Mouse (Mus musculus) spleen, postnatal 14 days (tissue): ENCODE results near the gene Ercc2.

Source experiments
- DNase-seq, 2 experiments: peaks; one replicate each; pipeline ENCODE4 v3.0.0; 2021 to 2022; ENCODE audit warnings: low spot score in 2 of 2

Gene Ercc2

DNA sequence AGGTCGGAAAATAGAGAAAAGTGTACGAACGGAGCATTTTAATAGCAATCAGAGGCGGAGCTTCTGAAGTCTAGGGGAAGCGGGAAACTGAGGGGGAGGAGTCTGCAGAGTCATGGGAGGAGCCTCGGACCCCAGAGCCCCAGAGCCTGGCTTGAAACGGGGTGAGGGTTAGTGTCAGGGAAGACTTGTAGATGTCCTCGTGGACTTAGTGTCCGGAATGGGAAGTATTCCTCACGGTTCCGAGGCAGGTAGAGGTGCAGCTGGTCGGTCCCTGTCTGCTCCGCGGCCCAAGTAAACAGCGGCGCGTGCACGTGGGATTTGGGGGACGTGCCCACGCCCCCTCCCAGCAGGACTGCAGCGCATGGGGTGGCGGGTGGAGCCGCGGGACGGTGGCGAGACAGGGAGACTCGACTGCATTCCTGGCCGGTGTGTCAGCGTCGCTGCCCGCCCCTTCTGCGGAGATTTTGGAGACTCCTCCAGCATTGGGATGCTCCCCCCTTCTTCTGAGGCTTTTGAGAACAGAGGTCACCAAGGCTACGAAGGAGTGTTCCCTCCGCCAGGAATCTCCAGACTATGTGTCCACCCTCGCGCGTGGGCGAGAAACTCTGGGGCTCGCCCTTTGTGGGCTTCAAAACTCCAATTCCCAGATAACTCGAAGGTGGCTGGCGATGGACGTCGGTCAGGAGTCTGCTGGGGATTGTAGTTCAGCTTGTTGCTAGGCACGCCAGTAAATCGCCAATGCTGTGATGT, 21.7 kb upstream of the Ercc2 start:
- peak; percentile 52 to 55 for DNase-seq

DNA sequence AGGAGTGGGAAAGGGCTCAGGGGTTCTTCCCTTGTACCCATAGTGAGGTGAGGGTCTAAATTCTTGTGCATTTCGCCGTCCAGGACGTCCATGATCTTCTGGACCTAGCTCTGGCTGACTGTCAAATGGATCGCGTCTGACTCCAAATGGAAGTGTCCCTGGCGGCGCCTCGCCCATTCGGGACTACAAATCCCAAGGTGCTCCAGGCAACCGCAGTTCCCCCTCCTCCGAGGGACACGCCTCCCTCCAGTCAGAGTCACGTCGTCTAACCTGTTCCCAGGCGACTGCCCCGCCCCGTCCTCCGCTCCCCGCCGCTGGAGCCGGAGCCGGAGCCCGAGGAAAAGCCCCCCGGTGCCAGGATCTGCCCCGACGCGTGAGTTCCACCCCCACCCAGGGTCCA, 20.9 kb upstream of the Ercc2 start:
- DNase-seq: peak; percentile 62 to 70

DNA sequence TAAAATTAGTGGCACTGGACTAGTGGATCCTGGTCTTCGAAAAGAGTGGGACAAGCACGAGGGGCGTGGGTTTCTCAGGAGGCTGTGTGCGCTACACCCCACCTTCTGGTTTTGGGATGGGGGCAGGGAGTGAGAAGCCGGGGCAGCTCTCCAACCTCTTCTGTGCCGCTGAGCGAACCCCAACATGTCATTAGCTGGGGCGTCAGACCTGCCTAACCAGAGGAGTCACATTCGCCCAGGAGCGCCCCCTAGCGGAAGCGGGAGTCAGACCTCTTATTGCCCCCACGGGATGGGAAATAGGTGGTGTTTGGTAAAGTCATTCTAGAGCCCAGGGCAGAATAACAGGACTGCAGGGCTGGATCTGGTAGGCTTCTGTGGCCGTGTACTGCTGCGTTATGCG, 20.1 kb upstream of the Ercc2 start:
- DNase-seq: peak; percentile 68 to 84

DNA sequence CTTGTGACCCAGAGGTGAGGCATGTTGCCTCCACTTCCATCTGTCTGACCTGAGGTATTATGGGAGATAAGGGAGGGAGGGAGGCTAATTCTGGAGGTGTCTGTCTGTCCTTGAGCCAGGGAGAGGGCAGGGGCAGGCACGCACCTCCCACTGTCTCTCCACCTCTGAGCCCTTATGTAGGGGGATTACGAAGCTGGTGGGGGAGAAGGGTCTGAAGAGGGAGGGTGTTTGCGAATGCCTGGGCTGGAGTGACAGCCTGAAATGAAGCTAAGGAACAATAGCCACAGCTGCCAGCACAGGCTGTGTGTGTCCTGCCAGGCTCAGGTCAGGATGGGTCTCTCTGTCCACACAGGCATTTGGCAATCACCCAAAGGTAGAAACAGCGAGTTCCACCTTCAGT, 19.5 kb upstream of the Ercc2 start:
- DNase-seq: no peak

DNA sequence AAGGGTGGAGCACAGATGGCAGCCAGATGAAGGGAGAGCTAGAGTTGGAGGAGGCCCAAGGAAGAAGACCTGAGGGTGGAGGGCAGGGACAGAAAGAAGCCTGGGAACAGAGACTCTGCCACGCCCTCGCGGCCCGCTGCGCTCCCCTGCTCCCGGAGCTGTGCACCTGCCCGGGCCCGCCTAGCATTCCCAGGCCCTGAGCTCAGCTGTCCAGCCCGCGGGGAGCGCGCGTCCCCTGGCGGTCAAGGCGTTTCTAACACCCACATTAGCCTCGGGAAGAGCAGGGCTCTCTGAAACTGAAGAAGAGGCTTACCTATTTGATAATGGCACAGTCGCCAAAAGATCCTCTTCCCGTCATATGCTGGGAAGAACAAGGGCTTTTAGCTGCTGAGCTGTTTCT, 17.9 kb upstream of the Ercc2 start:
- peak; percentile 56 to 68 for DNase-seq

DNA sequence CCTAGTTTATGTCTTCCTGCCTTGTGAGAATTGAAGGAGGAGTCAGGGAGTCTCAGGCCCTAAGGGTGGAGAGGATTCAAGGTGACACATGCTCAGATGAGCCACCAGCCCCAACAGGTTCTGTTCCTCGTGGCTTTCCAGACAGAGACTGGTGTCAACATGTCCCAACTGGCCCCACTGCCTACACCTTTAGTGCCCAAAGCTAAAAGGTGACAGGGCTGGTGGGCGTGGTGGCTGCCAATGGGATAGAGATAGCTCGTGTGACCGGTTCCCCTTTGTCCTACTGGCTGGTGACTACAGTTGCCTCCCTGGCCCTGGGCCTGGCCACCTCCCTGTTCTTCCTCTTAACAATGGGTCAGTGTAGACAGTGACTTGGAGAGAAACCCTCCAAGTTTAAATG, 16.4 kb upstream of the Ercc2 start:
- DNase-seq: no peak

DNA sequence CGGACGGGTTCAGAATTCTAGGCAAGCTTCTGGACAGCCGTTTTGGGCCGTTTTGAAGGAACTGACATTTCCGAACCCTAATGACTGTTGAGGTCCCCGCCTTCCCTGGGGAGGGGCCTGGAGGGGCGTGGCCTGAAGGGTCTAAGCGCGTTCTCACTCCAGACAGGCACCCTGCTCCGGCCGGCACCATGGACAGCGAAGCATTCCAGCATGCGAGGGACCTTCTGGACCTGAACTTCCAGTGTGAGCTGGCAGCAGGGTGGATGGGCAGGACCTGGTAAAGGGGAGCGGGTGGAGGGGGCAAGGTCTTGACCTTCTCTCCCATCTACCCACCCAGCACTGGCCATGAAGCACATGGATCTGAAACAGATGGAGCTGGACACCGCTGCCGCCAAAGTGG, 13.4 kb upstream of the Ercc2 start:
- DNase-seq: no peak

DNA sequence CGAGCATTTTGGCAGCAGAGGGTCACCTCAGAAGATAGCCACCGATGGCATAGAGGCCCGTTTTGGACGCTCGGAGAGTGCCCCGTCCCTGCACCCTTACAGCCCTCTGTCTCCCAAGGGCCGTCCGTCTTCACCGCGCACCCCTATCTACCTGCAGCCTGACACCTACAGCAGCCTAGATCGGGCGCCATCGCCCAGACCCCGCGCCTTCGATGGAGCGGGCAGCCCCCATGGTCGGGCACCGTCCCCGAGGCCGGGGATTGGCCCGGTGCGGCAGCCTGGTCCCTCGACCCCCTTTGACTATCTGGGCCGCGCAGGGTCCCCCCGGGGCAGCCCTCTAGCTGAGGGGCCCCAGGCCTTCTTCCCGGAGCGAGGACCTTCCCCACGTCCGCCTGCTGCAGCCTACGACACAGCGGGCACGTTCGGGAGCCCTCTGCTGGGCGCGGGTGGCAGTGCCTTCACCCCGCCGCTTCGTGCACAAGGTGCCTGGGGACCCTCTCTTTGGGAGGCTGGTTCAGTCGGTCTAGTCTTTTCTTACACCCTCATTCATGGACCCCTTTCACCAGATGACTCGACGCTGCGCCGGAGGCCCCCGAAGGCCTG, 11.9 kb upstream of the Ercc2 start:
- peak; percentile 32 to 53 for DNase-seq

DNA sequence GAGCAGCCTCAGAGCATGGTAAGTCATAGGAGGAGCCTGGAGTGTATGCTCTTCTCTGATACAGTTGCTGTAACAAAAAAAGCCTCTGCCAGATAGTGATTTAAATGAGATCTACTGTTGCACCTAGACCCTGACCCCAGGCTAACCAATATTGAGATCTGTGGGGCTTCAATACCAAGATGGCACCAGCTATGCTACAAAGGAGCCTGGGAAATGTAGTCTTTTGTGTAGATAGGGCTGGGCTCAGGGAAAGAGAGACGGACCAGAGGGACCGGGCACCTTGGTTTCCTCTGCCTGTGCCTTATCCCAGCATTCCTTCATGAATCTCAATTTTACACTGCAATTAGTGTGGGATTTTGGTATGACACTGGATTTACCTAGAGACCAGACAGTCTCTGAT, 8.4 kb upstream of the Ercc2 start:
- DNase-seq: no peak

DNA sequence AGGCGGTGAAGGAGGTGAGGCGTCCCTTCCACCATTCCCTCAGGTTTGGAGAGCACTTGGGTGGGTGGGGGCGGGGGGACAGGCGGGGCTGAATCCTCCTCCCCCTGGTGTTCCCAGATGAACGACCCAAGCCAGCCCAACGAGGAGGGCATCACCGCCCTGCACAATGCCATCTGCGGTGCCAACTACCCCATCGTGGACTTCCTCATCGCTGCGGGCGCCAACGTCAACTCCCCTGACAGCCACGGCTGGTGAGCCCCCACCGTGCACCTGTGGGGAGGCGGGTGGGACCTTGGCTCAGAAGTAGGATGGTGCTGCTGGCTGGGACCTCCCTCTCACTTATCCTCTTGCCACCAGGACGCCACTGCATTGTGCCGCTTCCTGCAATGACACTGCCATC, 6.4 kb upstream of the Ercc2 start:
- DNase-seq: no peak

DNA sequence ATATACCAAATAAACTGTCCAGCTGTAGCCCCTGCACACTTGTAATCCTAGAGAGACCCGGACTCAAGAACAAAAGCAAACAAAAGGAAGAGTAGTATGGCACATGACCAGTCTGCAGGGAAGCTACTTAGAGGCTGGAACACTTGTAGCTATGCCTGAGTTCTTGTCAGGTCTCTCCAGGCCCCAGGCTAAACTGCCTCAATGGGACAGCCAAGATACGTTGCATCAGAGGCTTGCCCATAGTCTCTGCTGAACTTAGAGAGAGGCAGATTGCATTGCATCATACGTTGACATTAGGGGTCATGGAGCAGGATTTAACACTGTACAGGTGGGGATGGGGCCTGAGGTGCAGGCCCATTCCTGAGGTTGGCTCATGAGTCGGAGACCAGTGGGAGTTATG, 5.8 kb upstream of the Ercc2 start:
- no peak for DNase-seq

DNA sequence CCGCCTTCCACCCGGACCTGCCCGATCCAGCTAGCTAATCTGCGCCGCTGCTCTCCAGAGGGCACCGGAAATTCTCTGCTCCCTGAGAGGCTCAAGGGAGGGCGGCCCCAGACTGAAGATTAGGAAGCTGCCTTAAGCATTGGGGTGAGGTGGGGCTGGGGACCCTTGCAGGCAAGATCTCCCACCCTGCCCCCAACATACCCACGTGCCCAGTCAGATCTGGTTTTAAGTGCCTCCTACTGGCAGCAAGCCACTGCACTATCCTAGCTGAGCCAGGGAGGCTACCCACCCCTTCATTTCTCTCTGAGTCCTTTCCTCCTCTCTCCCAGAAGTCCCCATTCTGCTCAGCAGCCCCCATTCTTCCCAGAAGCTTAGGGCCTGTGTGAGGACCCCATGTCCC, 3.8 kb upstream of the Ercc2 start:
- DNase-seq: no peak

DNA sequence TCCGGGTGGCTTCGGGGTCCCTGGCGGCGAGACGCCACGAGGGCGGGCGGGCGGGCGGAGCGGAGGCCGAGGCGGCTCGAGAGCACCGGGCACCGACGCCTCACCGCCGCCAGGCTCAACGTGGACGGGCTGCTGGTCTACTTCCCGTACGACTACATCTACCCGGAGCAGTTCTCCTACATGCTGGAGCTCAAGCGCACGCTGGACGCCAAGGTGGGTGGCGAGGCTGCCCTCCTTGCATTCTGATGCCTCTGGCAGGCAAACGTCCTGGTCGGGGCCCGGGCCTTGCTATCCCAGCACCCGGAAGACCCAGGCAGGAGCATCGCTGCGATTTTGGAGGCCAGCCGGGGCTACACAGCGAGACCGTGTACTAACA, 344 bp downstream of the Ercc2 start:
- no peak for DNase-seq

DNA sequence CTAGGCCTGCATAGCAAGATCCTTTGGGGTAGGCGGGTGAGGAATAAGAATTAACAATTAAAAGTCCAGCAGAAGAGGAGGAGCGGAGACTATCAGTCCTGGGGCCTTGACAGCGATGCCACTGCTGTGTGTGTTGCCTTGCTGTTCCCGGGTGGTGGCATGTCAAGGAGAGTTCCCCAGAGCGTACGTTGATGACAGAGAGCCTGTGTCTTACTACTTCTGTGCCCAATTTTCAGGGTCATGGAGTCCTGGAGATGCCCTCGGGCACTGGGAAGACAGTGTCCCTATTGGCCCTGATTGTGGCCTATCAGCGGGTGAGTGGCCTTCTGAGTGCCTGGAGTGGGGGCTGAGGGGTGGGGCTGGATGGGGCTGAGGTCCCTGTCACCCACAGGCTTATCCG, 1.9 kb downstream of the Ercc2 start:
- DNase-seq: no peak

DNA sequence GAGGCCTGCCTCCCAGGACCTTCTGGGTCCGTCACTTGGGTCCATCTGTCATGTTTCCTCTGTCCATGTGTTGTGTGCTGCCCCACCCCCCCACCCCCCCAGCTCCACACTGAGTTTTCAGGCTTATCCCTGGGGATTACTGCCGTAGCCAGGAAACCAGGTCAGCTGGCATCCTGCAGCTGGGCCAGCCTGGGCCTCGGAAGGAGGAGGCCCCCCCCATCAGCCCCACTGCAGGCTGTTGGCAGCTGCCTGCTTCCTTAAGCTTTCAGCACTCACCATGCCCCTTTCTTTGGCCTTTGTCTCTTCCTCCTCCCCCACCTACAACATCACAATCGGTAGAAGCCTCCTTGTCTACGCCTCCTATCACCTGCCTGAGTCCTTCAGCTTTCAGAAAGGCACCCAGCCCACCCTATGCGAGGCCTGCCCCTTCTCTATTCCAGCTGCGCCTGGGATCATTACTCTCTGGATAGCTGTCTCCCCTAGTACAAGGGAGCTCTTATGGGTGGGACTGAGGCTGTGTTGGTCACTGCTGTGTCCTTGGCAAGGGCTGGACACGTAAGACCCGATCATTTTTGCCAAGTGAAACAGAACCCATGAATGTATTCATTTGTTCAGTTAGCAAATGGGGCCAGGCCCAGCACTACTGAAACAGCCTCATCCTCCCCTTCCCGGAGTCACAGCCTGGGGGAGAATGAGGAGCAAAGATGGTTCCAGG, 7.0 kb downstream of the Ercc2 start:
- no peak for DNase-seq

DNA sequence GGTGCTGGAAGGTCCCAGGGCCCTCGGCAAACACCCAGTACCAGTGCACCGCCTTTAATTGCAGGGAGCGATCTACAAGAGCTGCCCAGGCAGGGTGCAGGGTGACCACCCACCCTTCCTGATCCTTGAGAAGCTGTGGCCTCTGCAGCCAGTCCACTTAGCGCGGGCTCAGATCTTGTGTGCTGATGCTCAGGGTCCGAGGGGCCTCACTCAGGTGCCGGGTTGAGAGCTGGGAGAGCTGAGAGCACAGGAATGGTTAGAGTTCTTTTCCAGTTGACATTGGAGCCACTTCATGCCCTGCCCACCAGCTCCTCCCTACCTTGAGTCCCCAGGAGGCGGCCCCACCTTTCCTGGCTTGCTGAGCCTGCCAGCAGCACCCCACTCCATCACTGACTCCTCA, 12.7 kb downstream of the Ercc2 start:
- DNase-seq: no peak

DNA sequence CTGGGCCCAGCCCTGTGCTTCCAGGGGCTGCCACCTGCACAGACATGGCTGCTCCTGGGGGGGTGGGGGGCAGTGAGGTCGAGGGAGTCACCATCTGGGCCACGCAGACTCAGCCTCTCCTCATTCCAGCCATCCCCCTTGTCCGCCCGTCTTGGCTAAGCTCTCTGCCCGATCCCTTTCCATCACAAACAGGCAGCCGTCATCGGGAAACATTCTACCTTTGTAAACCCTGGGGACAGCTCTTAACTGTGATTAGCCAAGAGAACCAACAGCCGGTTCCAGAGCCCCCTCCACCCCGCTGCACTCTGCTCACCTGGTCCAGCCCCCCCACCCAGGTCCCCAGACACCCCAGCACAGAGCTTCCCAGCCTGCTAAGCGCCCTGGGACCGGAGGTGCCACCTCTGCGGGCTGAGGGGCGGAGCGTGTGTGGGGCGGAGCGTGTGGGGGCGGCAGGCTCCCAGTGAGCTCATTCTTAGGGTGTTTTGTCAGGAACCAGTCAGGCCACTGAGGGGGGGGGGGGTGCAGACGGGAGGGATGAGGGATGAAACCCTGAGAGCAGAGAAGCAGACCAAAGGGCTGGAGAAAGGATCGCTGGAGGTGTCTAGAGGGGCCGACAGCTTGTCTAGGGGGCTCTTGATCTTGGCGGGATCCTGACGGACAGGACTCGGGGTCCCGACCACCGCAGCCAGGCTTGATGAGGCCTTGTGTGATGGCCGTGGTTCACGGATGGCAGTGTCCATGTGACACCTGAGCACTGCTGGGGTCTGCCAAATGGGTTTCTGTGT, 17.9 kb downstream of the Ercc2 start:
- no peak for DNase-seq

DNA sequence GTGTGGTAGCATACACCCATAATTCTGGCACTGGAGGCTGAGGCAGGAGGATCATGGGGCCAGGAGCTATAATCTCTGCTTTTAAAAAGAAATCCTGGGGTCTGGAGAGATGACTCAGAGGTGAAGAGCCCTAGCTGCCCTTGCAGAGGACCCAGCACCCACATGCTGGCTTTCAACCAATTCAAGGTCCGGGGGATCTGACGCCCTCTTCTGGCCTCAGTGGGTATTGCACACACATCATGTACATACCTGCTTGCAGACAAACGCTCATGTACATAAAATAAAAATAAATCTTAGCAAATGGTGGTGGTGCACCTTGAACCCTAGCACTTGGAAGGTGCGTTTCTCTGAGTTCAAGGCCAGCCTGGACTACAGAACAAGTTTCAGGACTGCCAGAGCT, 19.1 kb downstream of the Ercc2 start:
- DNase-seq: no peak

DNA sequence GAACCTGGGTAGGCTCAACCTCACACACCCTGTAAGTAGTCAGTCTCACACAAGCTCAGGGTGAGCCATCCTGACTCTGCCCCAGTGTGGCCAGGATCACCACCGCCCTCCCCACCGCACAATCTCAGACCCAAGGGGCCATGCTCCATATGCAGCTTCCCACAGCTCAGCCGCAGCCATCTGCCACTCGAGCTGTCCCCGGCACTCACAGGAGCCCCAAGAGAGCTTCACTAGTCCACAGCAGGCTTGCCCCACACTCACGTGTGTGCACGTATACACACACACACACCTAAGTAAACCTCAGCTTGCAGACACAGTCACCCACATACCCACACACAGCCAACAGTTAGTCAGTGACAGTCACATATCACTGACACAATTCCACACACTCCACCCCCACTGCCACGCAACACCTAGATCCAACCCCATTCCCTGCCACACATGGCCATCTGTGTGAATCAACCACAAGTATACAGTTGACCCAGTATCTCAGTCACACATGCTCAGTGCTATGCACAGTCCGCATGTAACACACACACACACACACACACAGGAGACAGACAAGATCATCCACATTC, 20.8 kb downstream of the Ercc2 start:
- DNase-seq: no peak

DNA sequence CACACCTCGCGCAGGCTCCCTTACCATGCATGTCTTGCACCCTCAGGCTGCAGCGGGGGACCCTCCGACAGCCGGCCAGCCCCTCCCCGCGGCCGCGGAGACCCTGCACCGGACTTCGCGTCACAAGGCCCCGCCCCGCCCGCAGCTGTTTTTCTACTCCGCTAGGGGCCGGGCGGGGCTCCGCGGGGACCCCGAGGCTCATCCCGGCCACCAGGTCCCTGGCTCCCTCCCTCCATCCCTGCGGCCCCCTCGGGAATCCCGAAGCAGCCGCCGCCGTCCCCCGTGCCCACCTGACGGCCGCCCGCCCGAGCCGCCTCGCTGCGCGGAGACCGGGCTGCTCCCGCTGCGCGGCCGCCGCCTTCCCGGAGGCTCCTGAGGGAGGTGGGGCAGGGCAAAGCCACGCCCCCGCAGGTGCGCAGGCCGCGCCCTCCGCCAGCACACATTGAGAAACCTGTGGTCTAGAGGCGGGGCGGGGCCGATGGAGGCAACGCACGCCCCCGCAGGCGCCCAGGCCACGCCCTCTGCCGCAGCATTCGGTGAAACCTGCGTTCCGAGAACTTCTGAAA, 22.0 kb downstream of the Ercc2 start, which contains the start of gene Klc3:
Gene Klc3, minus strand, starts transcription at position 374 of the 566 bp plus-strand sequence.
- DNase-seq: peak; percentile 62 to 63

DNA sequence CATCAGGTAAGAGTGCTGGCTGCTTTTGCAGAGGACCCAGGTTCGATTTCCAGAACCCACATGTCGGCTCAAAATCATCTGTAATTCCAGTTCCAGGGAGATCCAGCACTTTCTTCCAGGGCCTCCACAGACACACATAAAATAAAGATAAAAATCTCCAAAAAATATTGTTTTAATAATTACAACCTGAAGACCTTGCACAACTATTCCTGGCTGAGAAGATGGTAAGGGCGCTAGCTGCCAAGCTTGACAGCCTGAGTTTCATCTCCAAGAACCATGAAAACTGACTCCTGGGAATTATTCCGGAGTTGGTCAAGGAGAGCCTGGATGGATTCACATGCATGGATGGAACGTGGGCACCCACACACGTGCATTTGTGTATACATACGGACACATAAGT, 22.7 kb downstream of the Ercc2 start, which contains the start of gene Ckm:
Gene Ckm, plus strand, starts transcription at position 301 of the 400 bp plus-strand sequence.
- DNase-seq: no peak
